Mouse (Mus musculus): ENCODE results near the gene Agrn.

Agrn gene

GRCm38 (mm10) chr4:156197131-156197828 is at the start of gene Agrn:
Gene Agrn (minus strand): TSS chr4:156197488.
- DNase-seq (ENCODE audit: low spot score in 2 of 2), result peak; percentile 53 to 63

GRCm38 (mm10) chr4:156236651-156237447 is 39.6 kb upstream of the Agrn start:
- DNase-seq (ENCODE audit: low spot score in 2 of 2), result no peak

GRCm38 (mm10) chr4:156235808-156236533 is 38.7 kb upstream of the Agrn start, which contains the start of gene Noc2l:
Gene Noc2l (plus strand): TSS chr4:156236010.
- DNase-seq (ENCODE audit: low spot score in 2 of 2), result peak; percentile 79 to 83

GRCm38 (mm10) chr4:156235360-156235770 is 38.1 kb upstream of the Agrn start:
- no peak for DNase-seq (ENCODE audit: low spot score in 2 of 2)

- DNase-seq (ENCODE audit: low spot score in 2 of 2), result peak; percentile 54 to 59
These were observed 37.5 kb upstream of the Agrn start, which contains the start of gene Plekhn1 for GRCm38 (mm10) chr4:156234701-156235213. Gene Plekhn1 (minus strand): TSS chr4:156234857.

GRCm38 (mm10) chr4:156234021-156234501 is 36.8 kb upstream of the Agrn start:
- no peak for DNase-seq (ENCODE audit: low spot score in 2 of 2)

- peak; percentile 66 to 78 for DNase-seq (ENCODE audit: low spot score in 2 of 2)
These were observed 31.2 kb upstream of the Agrn start for GRCm38 (mm10) chr4:156228393-156229024.

- DNase-seq (ENCODE audit: low spot score in 2 of 2), result no peak
These were observed 30.6 kb upstream of the Agrn start for GRCm38 (mm10) chr4:156227752-156228392.

GRCm38 (mm10) chr4:156224276-156224675 is 27.0 kb upstream of the Agrn start:
- DNase-seq (ENCODE audit: low spot score in 2 of 2), result peak in 1 of 2 experiments; percentile 59

- no peak for DNase-seq (ENCODE audit: low spot score in 2 of 2)
These were observed 22.6 kb upstream of the Agrn start for GRCm38 (mm10) chr4:156219936-156220335.

GRCm38 (mm10) chr4:156217838-156218237 is 20.6 kb upstream of the Agrn start:
- peak; percentile 55 for DNase-seq (ENCODE audit: low spot score in 2 of 2)

- DNase-seq (ENCODE audit: low spot score in 2 of 2), result no peak
These were observed 19.9 kb upstream of the Agrn start for GRCm38 (mm10) chr4:156217022-156217669.

GRCm38 (mm10) chr4:156216196-156216595 is 18.9 kb upstream of the Agrn start:
- DNase-seq (ENCODE audit: low spot score in 2 of 2), result no peak

GRCm38 (mm10) chr4:156215649-156216048 is 18.4 kb upstream of the Agrn start, which contains the start of gene Perm1:
Gene Perm1 (plus strand): TSS chr4:156215868.
- no peak for DNase-seq (ENCODE audit: low spot score in 2 of 2)

- no peak for DNase-seq (ENCODE audit: low spot score in 2 of 2)
These were observed 15.8 kb upstream of the Agrn start for GRCm38 (mm10) chr4:156213134-156213533.

GRCm38 (mm10) chr4:156209963-156210635 is 12.8 kb upstream of the Agrn start:
- DNase-seq (ENCODE audit: low spot score in 2 of 2), result no peak

- DNase-seq (ENCODE audit: low spot score in 2 of 2), result no peak
These were observed 11.6 kb upstream of the Agrn start for GRCm38 (mm10) chr4:156208872-156209271.

GRCm38 (mm10) chr4:156203413-156204131 is 6.3 kb upstream of the Agrn start:
- DNase-seq (ENCODE audit: low spot score in 2 of 2), result no peak

- DNase-seq (ENCODE audit: low spot score in 2 of 2), result no peak
These were observed 5.7 kb upstream of the Agrn start, which contains the start of gene AW011738 for GRCm38 (mm10) chr4:156203001-156203412. Gene AW011738 (plus strand): TSS chr4:156203304.

All from urinary bladder, adult 18-20 months (tissue).